In the genomic region with DNA sequence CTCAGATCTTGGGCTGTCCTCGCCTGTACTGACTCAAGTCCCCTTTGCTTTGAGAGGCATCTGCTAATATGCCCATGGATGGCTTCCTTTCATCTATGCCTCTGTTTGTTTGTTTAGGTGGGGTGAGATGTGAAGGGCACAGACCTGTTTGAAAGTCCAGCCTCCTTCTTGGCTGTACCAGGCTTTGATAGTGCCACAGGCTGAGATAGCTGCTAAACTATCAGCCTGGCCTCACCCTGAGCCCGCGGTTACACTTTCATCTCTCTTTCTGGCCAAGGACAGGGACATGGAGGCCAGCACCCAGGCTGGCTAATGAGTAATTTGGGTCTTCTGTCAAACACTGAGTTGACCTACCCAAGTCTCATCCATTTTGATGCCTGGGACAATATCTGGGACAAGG, we compare ENCODE assay signal across 28 mouse cellular contexts.
DNase-seq lines count a peak whose midpoint lies in the region; ATAC-seq and TF ChIP-seq lines count a peak whose summit lies in the region.
"Had no signal": no experiment of that assay in that cellular context is flagged by ENCODE, and none has a peak within 500 bp of the region (broad histone marks: within the 10 kb centered on the region; RNA-seq: fewer than 3 reads in every experiment).

No protein-coding gene starts in this region.

- 0 out of 2 replicates have a peak overlapping the region, but pooled peaks have one; percentile 27 for H3K27ac ChIP-seq in forebrain, embryonic 10.5 days
- H3K27ac ChIP-seq in forebrain, embryonic 11.5 days (ENCODE audit: low read depth, low read length): no peak overlapping the region
- H3K27ac ChIP-seq in heart, embryonic 15.5 days: peak overlapping the region; percentile 67
- H3K27ac ChIP-seq in stomach, embryonic 14.5 days (ENCODE audit: low read length): no peak overlapping the region
- no peak overlapping the region for H3K27ac ChIP-seq in stomach, postnatal 0 days (replicated peaks)
- H3K27ac ChIP-seq: embryonic facial prominence, embryonic 13.5 days; heart, adult 2 months; hindbrain, embryonic 12.5 days; limb, embryonic 10.5 days; liver, embryonic 14.5 days; lung, embryonic 15.5 days; neural tube, embryonic 12.5 days; stomach, embryonic 15.5 days had no signal

- 93% methylated on average over 3 of the region's 3 CpGs for WGBS in forebrain, embryonic 10.5 days
- 88% methylated on average over 3 of the region's 3 CpGs for WGBS in forebrain, embryonic 11.5 days
- 75% methylated on average over 3 of the region's 3 CpGs for WGBS in heart, embryonic 15.5 days
- WGBS in stomach, embryonic 14.5 days: 83% methylated on average over 3 of the region's 3 CpGs
- 79% methylated on average over 3 of the region's 3 CpGs for WGBS in stomach, postnatal 0 days

- H3K36me3 ChIP-seq in forebrain, embryonic 10.5 days (replicated peaks): no peaks in the 10 kb centered on the region
- no peaks in the 10 kb centered on the region for H3K36me3 ChIP-seq in forebrain, embryonic 11.5 days (ENCODE audit: control insufficient read depth, insufficient read depth, low read length)
- no peaks in the 10 kb centered on the region for H3K36me3 ChIP-seq in heart, embryonic 15.5 days
- no peaks in the 10 kb centered on the region for H3K36me3 ChIP-seq in stomach, embryonic 14.5 days (ENCODE audit: control insufficient read depth, insufficient read depth, low read length)
- H3K36me3 ChIP-seq in stomach, postnatal 0 days (ENCODE audit: control insufficient read depth, insufficient read depth, low read length): no peaks in the 10 kb centered on the region
- H3K36me3 ChIP-seq: embryonic facial prominence, embryonic 13.5 days; hindbrain, embryonic 12.5 days; limb, embryonic 10.5 days; lung, embryonic 15.5 days; neural tube, embryonic 12.5 days; stomach, embryonic 15.5 days had no signal

- no peak for TF ChIP-seq CTCF in stomach, postnatal 0 days (IDR thresholded peaks at IDR 0.05; ENCODE audit: low read depth)

- no peak overlapping the region for H3K4me2 ChIP-seq in forebrain, embryonic 11.5 days (ENCODE audit: low read depth, low read length, severe bottlenecking)
- no peak overlapping the region for H3K4me2 ChIP-seq in heart, embryonic 15.5 days
- H3K4me2 ChIP-seq in stomach, embryonic 14.5 days (replicated peaks; ENCODE audit: low read depth, low read length): no peak overlapping the region
- H3K4me2 ChIP-seq in stomach, postnatal 0 days (replicated peaks; ENCODE audit: low read depth): no peak overlapping the region
- H3K4me2 ChIP-seq: embryonic facial prominence, embryonic 13.5 days; hindbrain, embryonic 12.5 days; lung, embryonic 15.5 days; neural tube, embryonic 12.5 days; stomach, embryonic 15.5 days had no signal

- no peak overlapping the region for H3K4me3 ChIP-seq in forebrain, embryonic 10.5 days
- H3K4me3 ChIP-seq in forebrain, embryonic 11.5 days (ENCODE audit: low read depth, low read length): no peak overlapping the region
- no peak overlapping the region for H3K4me3 ChIP-seq in heart, embryonic 15.5 days
- H3K4me3 ChIP-seq in stomach, embryonic 14.5 days (ENCODE audit: low read depth, low read length): no peak overlapping the region
- H3K4me3 ChIP-seq in stomach, postnatal 0 days (ENCODE audit: low read depth, low read length): no peak overlapping the region
- H3K4me3 ChIP-seq: embryonic facial prominence, embryonic 13.5 days; erythroblast, embryonic 14.5 days; heart, adult 2 months; hindbrain, embryonic 12.5 days; limb, embryonic 10.5 days; lung, embryonic 15.5 days; megakaryocyte, embryonic 14.5 days; neural tube, embryonic 12.5 days; stomach, embryonic 15.5 days had no signal

- no peaks in the 10 kb centered on the region for H3K9me3 ChIP-seq in forebrain, embryonic 10.5 days
- H3K9me3 ChIP-seq in forebrain, embryonic 11.5 days (ENCODE audit: control insufficient read depth, low read length): no peaks in the 10 kb centered on the region
- H3K9me3 ChIP-seq in heart, embryonic 15.5 days (replicated peaks): no peaks in the 10 kb centered on the region
- H3K9me3 ChIP-seq in stomach, embryonic 14.5 days (ENCODE audit: control insufficient read depth, low read depth, low read length): no peaks in the 10 kb centered on the region
- no peaks in the 10 kb centered on the region for H3K9me3 ChIP-seq in stomach, postnatal 0 days (ENCODE audit: control insufficient read depth, low read length)
- H3K9me3 ChIP-seq: embryonic facial prominence, embryonic 13.5 days; hindbrain, embryonic 12.5 days; limb, embryonic 10.5 days; lung, embryonic 15.5 days; megakaryocyte, embryonic 14.5 days; neural tube, embryonic 12.5 days; stomach, embryonic 15.5 days had no signal

- peaks cover 49% of the 10 kb centered on the region for H3K4me1 ChIP-seq in forebrain, embryonic 10.5 days
- H3K4me1 ChIP-seq in forebrain, embryonic 11.5 days (replicated peaks; ENCODE audit: control insufficient read depth, insufficient read depth, low read length): peaks cover 14% of the 10 kb centered on the region
- peaks cover 68% of the 10 kb centered on the region for H3K4me1 ChIP-seq in heart, embryonic 15.5 days (replicated peaks)
- H3K4me1 ChIP-seq in stomach, embryonic 14.5 days (ENCODE audit: control insufficient read depth, insufficient read depth, low read length): peaks cover 17% of the 10 kb centered on the region
- peaks cover 8% of the 10 kb centered on the region for H3K4me1 ChIP-seq in stomach, postnatal 0 days (replicated peaks; ENCODE audit: control insufficient read depth, insufficient read depth)

- no peak for ATAC-seq in forebrain, embryonic 11.5 days (replicated peaks; ENCODE audit: low FRiP score)
- no peak for ATAC-seq in heart, embryonic 15.5 days (replicated peaks; ENCODE audit: insufficient number of reproducible peaks, insufficient read depth, low FRiP score, low read depth)
- 0 out of 2 replicates have a peak, but pooled peaks have one; percentile 16 for ATAC-seq in stomach, embryonic 14.5 days (ENCODE audit: insufficient number of reproducible peaks, insufficient read depth, low FRiP score, low read depth)
- ATAC-seq in stomach, postnatal 0 days (ENCODE audit: low FRiP score, low TSS enrichment): no peak
- ATAC-seq: forebrain, embryonic 14.5 days had no signal

- H3K9ac ChIP-seq in forebrain, embryonic 11.5 days (ENCODE audit: low read length): no peak overlapping the region
- H3K9ac ChIP-seq in heart, embryonic 15.5 days: no peak overlapping the region
- no peak overlapping the region for H3K9ac ChIP-seq in stomach, embryonic 14.5 days (replicated peaks; ENCODE audit: low read depth, low read length)
- H3K9ac ChIP-seq in stomach, postnatal 0 days (ENCODE audit: low read length): no peak overlapping the region
- H3K9ac ChIP-seq: embryonic facial prominence, embryonic 13.5 days; hindbrain, embryonic 12.5 days; liver, embryonic 14.5 days; lung, embryonic 15.5 days; neural tube, embryonic 12.5 days; stomach, embryonic 15.5 days had no signal

- H3K27me3 ChIP-seq in forebrain, embryonic 10.5 days (ENCODE audit: poor library complexity, severe bottlenecking): peaks cover 32% of the 10 kb centered on the region
- no peaks in the 10 kb centered on the region for H3K27me3 ChIP-seq in forebrain, embryonic 11.5 days (ENCODE audit: control insufficient read depth, insufficient read depth, low read length)
- no peaks in the 10 kb centered on the region for H3K27me3 ChIP-seq in heart, embryonic 15.5 days
- no peaks in the 10 kb centered on the region for H3K27me3 ChIP-seq in stomach, embryonic 14.5 days (ENCODE audit: control insufficient read depth, insufficient read depth, low read length)
- H3K27me3 ChIP-seq in stomach, postnatal 0 days (ENCODE audit: control insufficient read depth, insufficient read depth, low read length): no peaks in the 10 kb centered on the region
- H3K27me3 ChIP-seq: embryonic facial prominence, embryonic 13.5 days; lung, embryonic 15.5 days; neural tube, embryonic 12.5 days; stomach, embryonic 15.5 days had no signal

- TF ChIP-seq EP300 in stomach, postnatal 0 days (optimal IDR thresholded peaks at IDR 0.05): no peak

- no peak for DNase-seq in forebrain, embryonic 10.5 days (ENCODE audit: extremely low spot score, low spot score)
- no peak for DNase-seq in forebrain, embryonic 11.5 days (ENCODE audit: low spot score)
- DNase-seq in heart, adult 18-20 months: no peak
- no peak for DNase-seq in stomach, postnatal 0 days (ENCODE audit: low spot score)
- DNase-seq in spleen, adult 18-20 months: no peak
- DNase-seq: adrenal gland, postnatal 25 days; cerebellum, adult 8-10 months; cerebellum, postnatal 36 days; heart, adult 2 months; kidney, adult 8-10 months; kidney, postnatal 10 days; lung, postnatal 36 days; midbrain, embryonic 14.5 days; right cerebral cortex, postnatal 14 days; thymus, adult 2 months; thymus, postnatal 4 days had no signal

Comparison
In these comparisons a context has a peak if more than half of its experiments do, and no peak if none do; other contexts are left out.
1. H3K27ac ChIP-seq: peak in forebrain, embryonic 10.5 days (single experiment) and heart, embryonic 15.5 days (single experiment); none in forebrain, embryonic 11.5 days (single experiment), stomach, embryonic 14.5 days (single experiment) and stomach, postnatal 0 days (single experiment).